Mouse (Mus musculus) liver, adult 2 months (tissue): ENCODE measurements around the gene Gm6763. TPM values are rescaled to one million over a fixed set of nuclear protein-coding genes. Genes with fewer than 3 reads are reported as not detected.

Experiments
- polyA plus RNA-seq: library from polyadenylated mRNA; depleted of rRNA; stranded (reverse); fragments of >200 nt; gene quantifications from 2 replicates; pipeline ENCODE4 v1.2.3, GENCODE M21; 2012; rRNA removed
- total RNA-seq: library from RNA; depleted of rRNA; stranded (reverse); fragments of >200 nt; gene quantifications from 2 replicates; pipeline ENCODE4 v1.2.3, GENCODE M21; 2014; rRNA removed

The Gm6763 gene
- total and polyA plus RNA-seq, 2 experiments = not detected

Other genes starting within 250 kb of the Gm6763 start
- not detected in 2 replicates for gene Gm21293, start 8.5 kb upstream of the Gm6763 start, total RNA-seq
- gene Gm21293, start 8.5 kb upstream of the Gm6763 start, polyA plus RNA-seq = not detected in 2 replicates
- gene Gm8764, start 8.5 kb downstream of the Gm6763 start, total RNA-seq = not detected in 2 replicates
- not detected in 2 replicates for gene Gm8764, start 8.5 kb downstream of the Gm6763 start, polyA plus RNA-seq
- gene Gm21304, start 17.0 kb downstream of the Gm6763 start, total RNA-seq = not detected in 2 replicates
- not detected in 2 replicates for gene Gm21304, start 17.0 kb downstream of the Gm6763 start, polyA plus RNA-seq
- not detected in 2 replicates for gene Gm21312, start 25.5 kb downstream of the Gm6763 start, total RNA-seq
- not detected in 2 replicates for gene Gm21312, start 25.5 kb downstream of the Gm6763 start, polyA plus RNA-seq
- gene Gm20765, start 34.0 kb downstream of the Gm6763 start, total RNA-seq = not detected in 2 replicates
- not detected in 2 replicates for gene Gm20765, start 34.0 kb downstream of the Gm6763 start, polyA plus RNA-seq
- not detected in 2 replicates for gene Gm4340, start 42.5 kb downstream of the Gm6763 start, total RNA-seq
- gene Gm4340, start 42.5 kb downstream of the Gm6763 start, polyA plus RNA-seq = not detected in 2 replicates